Mouse (Mus musculus) bone marrow macrophage, adult 2 months (primary cell): ENCODE results near the gene Tmprss7. TPM values are rescaled to one million over a fixed set of nuclear protein-coding genes. Genes with fewer than 3 reads are reported as not detected.
A peak's percentile ranks its signal among the peaks of the same experiment; 100 is the strongest.

Experiments used
- H3K27ac ChIP-seq: 2 replicates; pipeline ENCODE4 v1.5.1; 2012; ENCODE audit warnings: low read depth, low read length; ENCODE audit not compliant: insufficient read depth
- H3K4me1 ChIP-seq: 2 replicates; pipeline ENCODE4 v1.6.1; 2012; ENCODE audit warnings: low read length; ENCODE audit not compliant: control insufficient read depth, insufficient read depth
- H3K4me3 ChIP-seq: 2 replicates; pipeline ENCODE4 v1.5.1; 2012; ENCODE audit warnings: mild to moderate bottlenecking, low read length, moderate library complexity; ENCODE audit not compliant: insufficient read depth
- CTCF ChIP-seq: IDR thresholded peaks from 2 replicates; pipeline ENCODE4 v1.5.1; 2012; ENCODE audit warnings: low read depth, mild to moderate bottlenecking, low read length, moderate library complexity
- POLR2A ChIP-seq: IDR thresholded peaks from 2 replicates; pipeline ENCODE4 v1.6.1; 2012; ENCODE audit warnings: mild to moderate bottlenecking, low read depth, low read length, borderline replicate concordance
- polyA plus RNA-seq: library from polyadenylated mRNA; stranded (reverse); fragments of >200 nt; gene quantifications from 2 replicates; pipeline ENCODE4 v1.2.4, GENCODE M21; 2012; ENCODE audit not compliant: missing spikeins, insufficient read depth, insufficient read length

Gene Tmprss7
- not detected in 2 replicates for polyA plus RNA-seq

- Histone ChIP-seq H3K4me3 (no peak within 1 kb of the TSS), H3K27ac (no peak within 1 kb of the TSS), H3K4me1 (no peaks in the 10 kb centered on the region)
- TF ChIP-seq POLR2A, result no peak
- no peak for TF ChIP-seq CTCF
Observed at GRCm38 (mm10) chr16:45693558-45693957, at the start of gene Tmprss7. Gene Tmprss7 (minus strand): TSS chr16:45693658.

DNA sequence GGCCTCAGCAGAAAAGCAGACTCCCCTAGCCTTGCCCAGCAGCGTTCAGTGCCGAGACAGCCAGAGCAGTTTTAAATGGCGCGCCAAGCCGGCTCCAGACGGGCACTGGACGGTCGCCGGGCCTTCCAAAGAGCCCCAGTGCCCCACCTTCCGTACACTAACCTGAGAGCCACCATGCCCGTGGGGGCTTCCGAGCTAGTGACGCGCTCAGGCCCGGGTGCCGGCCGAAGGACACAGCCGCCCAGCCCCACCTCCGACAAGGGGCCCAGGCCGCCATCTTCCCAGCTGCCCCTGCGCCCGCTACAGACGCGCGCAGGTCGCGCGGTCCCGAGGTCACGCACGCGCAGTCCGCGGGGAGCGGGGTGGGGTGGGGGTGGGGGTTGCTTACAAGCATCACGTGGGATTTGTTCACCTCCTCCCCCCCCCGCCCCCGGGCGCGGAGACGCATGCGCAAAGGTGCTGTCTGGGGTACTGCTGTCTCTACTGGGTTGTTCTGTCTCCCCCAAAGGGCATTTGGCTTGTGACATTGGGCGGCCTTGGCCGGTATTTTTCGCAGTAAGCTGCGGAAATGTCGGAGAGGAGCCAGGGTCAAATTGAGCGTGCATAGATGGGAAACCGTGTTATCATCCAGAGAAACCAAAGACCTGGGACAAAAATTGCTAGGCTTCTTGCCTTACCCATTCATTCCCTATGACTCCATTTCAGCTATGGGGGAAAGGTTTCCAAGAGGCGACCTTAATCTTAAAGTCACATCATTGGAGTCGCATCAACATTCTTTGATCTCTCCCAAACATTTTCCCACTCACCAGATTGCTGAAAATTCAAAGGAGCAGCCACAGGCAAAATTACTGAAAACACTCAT lies 49.4 kb upstream of the Tmprss7 start, which contains the start of gene Abhd10:
TSS of gene Abhd10 (minus strand) at position 341 of the 862 bp plus-strand sequence.
- Histone ChIP-seq H3K27ac (peak within 1 kb of the TSS; percentile 69), H3K4me1 (peaks cover 22% of the 10 kb centered on the region), H3K4me3 (peak within 1 kb of the TSS; percentile 97)
- no peak for TF ChIP-seq CTCF
- peak; percentile 86; the same call in 1 of the 2 replicates for TF ChIP-seq POLR2A

GRCm38 (mm10) chr16:45737880-45738279 lies 44.4 kb upstream of the Tmprss7 start:
- peaks cover 24% of the 10 kb centered on the region for H3K4me1 ChIP-seq
- no peak overlapping the region for H3K4me3 ChIP-seq
- H3K27ac ChIP-seq, result no peak overlapping the region
- TF ChIP-seq POLR2A (no peak), CTCF (no peak)

DNA sequence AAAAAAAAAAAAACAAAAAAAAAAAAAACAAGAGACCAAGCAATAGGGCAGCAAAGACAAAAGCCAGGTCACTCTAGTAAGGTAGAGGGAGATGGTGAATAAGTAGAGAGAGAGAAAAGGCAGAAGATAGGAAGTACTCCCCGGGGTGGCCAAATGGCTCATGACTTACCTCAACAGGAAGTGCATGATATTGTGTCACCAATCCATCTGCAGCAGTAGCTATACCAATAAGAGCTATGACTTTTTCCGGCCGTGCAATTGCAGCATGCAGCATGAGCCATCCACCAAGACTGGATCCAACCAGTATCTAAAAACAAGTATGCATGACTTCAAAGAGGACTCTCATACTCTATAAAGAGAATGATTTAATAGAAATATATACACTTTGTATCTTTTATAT lies 43.3 kb upstream of the Tmprss7 start:
- H3K27ac ChIP-seq, result 0 out of 2 replicates have a peak overlapping the region, but pooled peaks have one; percentile 8
- peaks cover 24% of the 10 kb centered on the region for H3K4me1 ChIP-seq
- H3K4me3 ChIP-seq, result no peak overlapping the region
- TF ChIP-seq POLR2A, result no peak
- no peak for TF ChIP-seq CTCF

DNA sequence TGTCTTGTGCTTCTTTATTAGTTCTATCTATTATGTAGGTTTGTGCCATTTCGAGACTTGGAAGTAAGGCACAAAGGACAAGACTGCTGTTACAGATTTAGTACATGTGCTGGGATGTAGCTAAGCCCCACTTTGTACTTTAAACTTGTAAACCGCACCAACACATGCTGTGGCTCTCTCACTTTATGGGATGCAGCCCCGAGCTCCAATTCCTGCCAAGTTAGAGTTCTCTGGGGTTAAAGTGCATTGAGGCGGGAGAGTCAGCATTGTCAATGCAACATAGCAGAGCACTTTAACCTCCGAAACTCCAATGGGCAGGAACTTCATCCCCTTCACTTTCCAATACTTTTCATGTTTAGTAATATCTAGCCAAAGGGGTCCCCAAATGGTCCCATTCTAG lies 35.7 kb upstream of the Tmprss7 start:
- Histone ChIP-seq H3K4me1 (0 out of 2 replicates have a peak, but pooled peaks cover 2% of the 10 kb centered on the region), H3K27ac (no peak overlapping the region), H3K4me3 (no peak overlapping the region)
- TF ChIP-seq POLR2A (no peak), CTCF (no peak)

DNA sequence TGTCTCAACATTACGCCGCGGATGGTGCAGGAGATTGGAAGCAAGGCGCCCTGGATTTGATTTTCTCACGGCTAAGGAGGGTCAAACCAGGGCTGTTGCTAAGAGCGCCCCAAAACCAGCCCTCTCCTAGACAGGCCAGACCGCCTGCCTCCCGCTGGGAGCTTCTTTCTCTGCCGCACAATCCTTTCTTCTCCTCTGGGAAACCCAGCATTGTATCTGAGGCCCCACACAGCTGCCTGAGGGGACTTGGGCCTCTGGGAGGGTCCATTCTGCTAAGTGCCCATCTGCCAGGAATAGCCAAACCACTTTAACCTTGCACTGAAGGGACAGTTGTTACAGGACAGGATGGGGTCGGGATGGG lies 31.3 kb upstream of the Tmprss7 start:
- Histone ChIP-seq H3K4me1 (0 out of 2 replicates have a peak, but pooled peaks cover 2% of the 10 kb centered on the region), H3K27ac (no peak overlapping the region), H3K4me3 (no peak overlapping the region)
- no peak for TF ChIP-seq POLR2A
- TF ChIP-seq CTCF, result no peak

- 0 out of 2 replicates have a peak, but pooled peaks cover 2% of the 10 kb centered on the region for H3K4me1 ChIP-seq
- no peak within 1 kb of the TSS for H3K4me3 ChIP-seq
- no peak within 1 kb of the TSS for H3K27ac ChIP-seq
- TF ChIP-seq POLR2A (no peak), CTCF (no peak)
Observed at GRCm38 (mm10) chr16:45724061-45724741, 30.7 kb upstream of the Tmprss7 start, which contains the start of gene Tagln3. Gene Tagln3 (minus strand): TSS chr16:45724608.

- no peak for TF ChIP-seq POLR2A
- no peak for TF ChIP-seq CTCF
- no peaks in the 10 kb centered on the region for H3K4me1 ChIP-seq
- H3K4me3 ChIP-seq, result no peak overlapping the region
- no peak overlapping the region for H3K27ac ChIP-seq
Observed at GRCm38 (mm10) chr16:45723172-45723901, 29.9 kb upstream of the Tmprss7 start.

GRCm38 (mm10) chr16:45722460-45722951 lies 29.0 kb upstream of the Tmprss7 start:
- H3K4me1 ChIP-seq, result no peaks in the 10 kb centered on the region
- no peak for TF ChIP-seq POLR2A
- no peak for TF ChIP-seq CTCF
- no peak overlapping the region for H3K27ac ChIP-seq
- no peak overlapping the region for H3K4me3 ChIP-seq
